Mouse (Mus musculus) liver, embryonic 15.5 days (tissue): ENCODE results near the gene Myt1. TPM values are rescaled to one million over a fixed set of nuclear protein-coding genes. Genes with fewer than 3 reads are reported as not detected.

Source experiments
- ATAC-seq: fragments of 200-750 bp; cut with Nextera tagmentation; 2 replicates; pipeline ENCODE4 v1.8.0; 2017; ENCODE audit warnings: moderate number of reproducible peaks, mild to moderate bottlenecking, moderate library complexity; ENCODE audit not compliant: insufficient read depth
- H3K27ac ChIP-seq: fragments of 300-500 bp; sonication (generic); replicated peaks from 2 replicates; pipeline ENCODE4 v1.5.1; 2015; ENCODE audit warnings: mild to moderate bottlenecking, inconsistent platforms
- H3K27me3 ChIP-seq: fragments of 300-500 bp; sonication (generic); 2 replicates; pipeline ENCODE4 v1.6.1; 2015; ENCODE audit warnings: mild to moderate bottlenecking, inconsistent platforms
- H3K36me3 ChIP-seq: fragments of 300-500 bp; sonication (generic); replicated peaks from 2 replicates; pipeline ENCODE4 v1.6.1; 2015; ENCODE audit warnings: moderate library complexity, mild to moderate bottlenecking, inconsistent platforms
- H3K4me1 ChIP-seq: fragments of 300-500 bp; sonication (generic); replicated peaks from 2 replicates; pipeline ENCODE4 v1.6.1; 2015; ENCODE audit warnings: inconsistent platforms
- H3K4me2 ChIP-seq: fragments of 300-500 bp; sonication (generic); 2 replicates; pipeline ENCODE4 v1.6.1; 2015; ENCODE audit warnings: moderate library complexity, mild to moderate bottlenecking, inconsistent platforms
- H3K4me3 ChIP-seq: fragments of 300-500 bp; sonication (generic); replicated peaks from 2 replicates; pipeline ENCODE4 v1.5.1; 2015; ENCODE audit warnings: mild to moderate bottlenecking, inconsistent platforms
- H3K9ac ChIP-seq: fragments of 300-500 bp; sonication (generic); 2 replicates; pipeline ENCODE4 v1.6.1; 2015; ENCODE audit warnings: moderate library complexity, mild to moderate bottlenecking, inconsistent platforms
- H3K9me3 ChIP-seq: fragments of 300-500 bp; sonication (generic); replicated peaks from 2 replicates; pipeline ENCODE4 v1.6.1; 2016; ENCODE audit warnings: inconsistent platforms
- WGBS: fragments of 180-500 bp; shearing (Covaris S2); methylation state at CpG from one replicate; pipeline ENCODE4 v1.1.7; 2015; ENCODE audit warnings: mixed read lengths; ENCODE audit not compliant: insufficient replicate concordance; 5-methylcytosine and 5-hydroxymethylcytosine counted together
- polyA plus RNA-seq: library from polyadenylated mRNA; unstranded; fragments of >200 nt; fragmentation: Nextera tagmentation; extraction: Ambion mirVana; gene quantifications from 2 replicates; pipeline ENCODE4 v1.2.1, GENCODE M21; 2015

Myt1 gene
- polyA plus RNA-seq, 1 experiment from 2014 or later, result not detected

GRCm38 (mm10) chr2:181863791-181864535 is 100.8 kb downstream of the Myt1 start, which contains the start of gene Polr3k:
TSS of gene Polr3k (plus strand) at chr2:181864337.
- H3K9me3 ChIP-seq, result no peaks in the 10 kb centered on the region
- H3K27me3 ChIP-seq, result no peaks in the 10 kb centered on the region
- H3K4me2 ChIP-seq, result peak within 1 kb of the TSS; percentile 90
- peaks cover 24% of the 10 kb centered on the region for H3K4me1 ChIP-seq
- peak within 1 kb of the TSS; percentile 88 for H3K27ac ChIP-seq
- H3K4me3 ChIP-seq, result peak within 1 kb of the TSS; percentile 79
- H3K9ac ChIP-seq, result peak within 1 kb of the TSS; percentile 78
- ATAC-seq, result peak; percentile 100
- WGBS, result under 1% methylated on average over 35 of the region's 35 CpGs
- peaks cover 13% of the 10 kb centered on the region for H3K36me3 ChIP-seq

- ATAC-seq, result peak; percentile 4; the same call in 1 of the 2 replicates
- WGBS, result under 1% methylated on average over 22 of the region's 22 CpGs
- Histone ChIP-seq H3K27me3 (no peaks in the 10 kb centered on the region), H3K4me1 (peaks cover 24% of the 10 kb centered on the region), H3K9ac (peak overlapping the region; percentile 78), H3K27ac (peak overlapping the region; percentile 88), H3K9me3 (no peaks in the 10 kb centered on the region), H3K4me3 (peak overlapping the region; percentile 79), H3K4me2 (peak overlapping the region; percentile 90), H3K36me3 (peaks cover 17% of the 10 kb centered on the region)
Observed at GRCm38 (mm10) chr2:181864536-181864860, 101.4 kb downstream of the Myt1 start.

- no peak overlapping the region for H3K27ac ChIP-seq
- no peak for ATAC-seq
- peaks cover 25% of the 10 kb centered on the region for H3K36me3 ChIP-seq
- H3K9ac ChIP-seq, result no peak overlapping the region
- peaks cover 24% of the 10 kb centered on the region for H3K4me1 ChIP-seq
- 42% methylated on average over 5 of the region's 5 CpGs for WGBS
- no peak overlapping the region for H3K4me3 ChIP-seq
- no peaks in the 10 kb centered on the region for H3K9me3 ChIP-seq
- H3K27me3 ChIP-seq, result no peaks in the 10 kb centered on the region
- no peak overlapping the region for H3K4me2 ChIP-seq
Observed at GRCm38 (mm10) chr2:181866931-181867330, 103.8 kb downstream of the Myt1 start.

- H3K9me3 ChIP-seq, result no peaks in the 10 kb centered on the region
- WGBS, result 79% methylated on average over 2 of the region's 2 CpGs
- no peak overlapping the region for H3K4me2 ChIP-seq
- peaks cover 25% of the 10 kb centered on the region for H3K36me3 ChIP-seq
- H3K4me1 ChIP-seq, result no peaks in the 10 kb centered on the region
- H3K9ac ChIP-seq, result no peak overlapping the region
- peak; percentile 15; the same call in 1 of the 2 replicates for ATAC-seq
- H3K4me3 ChIP-seq, result no peak overlapping the region
- no peak overlapping the region for H3K27ac ChIP-seq
- H3K27me3 ChIP-seq, result no peaks in the 10 kb centered on the region
Observed at GRCm38 (mm10) chr2:181871039-181871438, 107.9 kb downstream of the Myt1 start.

Other genes starting within 250 kb of the Myt1 start
- gene Dnajc5, start 242.8 kb upstream of the Myt1 start, polyA plus RNA-seq, result 27.7 and 29.8 TPM in 2 replicates
- 20.4 and 27.5 TPM in 2 replicates for gene Uckl1, start 178.4 kb upstream of the Myt1 start, polyA plus RNA-seq
- gene Prpf6, start 171.5 kb upstream of the Myt1 start, polyA plus RNA-seq, result 23.8 and 25.9 TPM in 2 replicates
- 9.3 and 9.6 TPM in 2 replicates for gene Zfp512b, start 170.5 kb upstream of the Myt1 start, polyA plus RNA-seq
- gene Samd10, start 164.1 kb upstream of the Myt1 start, polyA plus RNA-seq, result 2.2 and 2.6 TPM in 2 replicates
- gene Gm29797, start 106.3 kb upstream of the Myt1 start, polyA plus RNA-seq, result not detected in 2 replicates
- 6.7 and 8.0 TPM in 2 replicates for gene Sox18, start 91.7 kb upstream of the Myt1 start, polyA plus RNA-seq
- 1.3 and 2.7 TPM in 2 replicates for gene Tcea2, start 83.0 kb upstream of the Myt1 start, polyA plus RNA-seq
- gene Rgs19, start 69.4 kb upstream of the Myt1 start, polyA plus RNA-seq, result 22.3 and 22.4 TPM in 2 replicates
- not detected in 2 replicates for gene Lkaaear1, start 64.9 kb upstream of the Myt1 start, polyA plus RNA-seq
- 0.07 and 0.23 TPM in 2 replicates for gene Oprl1, start 48.3 kb upstream of the Myt1 start, polyA plus RNA-seq
- 14.6 and 15.2 TPM in 2 replicates for gene Pcmtd2, start 74.5 kb downstream of the Myt1 start, polyA plus RNA-seq
- 25.4 and 25.5 TPM in 2 replicates for gene Polr3k, start 101.0 kb downstream of the Myt1 start, polyA plus RNA-seq
- gene Gm14496, start 227.8 kb downstream of the Myt1 start, polyA plus RNA-seq, result not detected in 2 replicates